Comparison of ENCODE assay signal across 8 mouse cellular contexts in genomic region chr2:59613474-59614019, GRCm38 (mm10). TPM values are rescaled to one million over a fixed set of nuclear protein-coding genes. Genes with fewer than 3 reads are reported as not detected.
DNase-seq lines count a peak whose midpoint lies in the region; ATAC-seq and TF ChIP-seq lines count a peak whose summit lies in the region.

No protein-coding gene starts in this region.

- H3K27me3 ChIP-seq in thymus, adult 2 months (ENCODE audit: control insufficient read depth, insufficient read depth, low read length): peaks cover 3% of the 10 kb centered on the region; the same call in 1 of the 2 replicates
- H3K27me3 ChIP-seq in hindbrain, embryonic 11.5 days (ENCODE audit: control insufficient read depth, insufficient read depth, low read length): no peaks in the 10 kb centered on the region
- H3K27me3 ChIP-seq in liver, embryonic 14.5 days (ENCODE audit: control insufficient read depth, insufficient read depth, low read length): peaks cover 41% of the 10 kb centered on the region

- peak; percentile 51 to 53 for DNase-seq in cerebellum, postnatal 25 days
- DNase-seq in thymus, adult 2 months: no peak
- DNase-seq in thymus, postnatal 25 days: no peak
- DNase-seq in hindbrain, embryonic 11.5 days (ENCODE audit: low spot score): no peak
- DNase-seq in liver, embryonic 14.5 days (ENCODE audit: low read depth in 3 of 3, low spot score in 3 of 3): no peak
- DNase-seq in retina, postnatal 1 day: peak; percentile 61
- DNase-seq in embryo, embryonic 11 days: no peak

- peaks cover 14% of the 10 kb centered on the region for H3K4me1 ChIP-seq in thymus, adult 2 months (replicated peaks; ENCODE audit: control insufficient read depth, insufficient read depth, low read length)
- H3K4me1 ChIP-seq in hindbrain, embryonic 11.5 days (replicated peaks; ENCODE audit: control insufficient read depth, insufficient read depth, low read length): no peaks in the 10 kb centered on the region
- peaks cover 0 to 13% of the 10 kb centered on the region in 2 experiments; a peak in 2 of 4 replicates for H3K4me1 ChIP-seq in liver, embryonic 14.5 days (replicated peaks; ENCODE audit: control insufficient read depth in 2 of 2, insufficient read depth in 2 of 2, low read length in 1 of 2)

- H3K9ac ChIP-seq in hindbrain, embryonic 11.5 days (ENCODE audit: low read depth, low read length): 0 out of 2 replicates have a peak overlapping the region, but pooled peaks have one; percentile 76
- no peak overlapping the region for H3K9ac ChIP-seq in liver, embryonic 14.5 days (replicated peaks)

- ATAC-seq in cerebellum, adult (ENCODE audit: insufficient number of reproducible peaks, low FRiP score, low TSS enrichment): no peak
- ATAC-seq in hindbrain, embryonic 11.5 days (ENCODE audit: low FRiP score): no peak
- ATAC-seq in liver, embryonic 14.5 days (ENCODE audit: insufficient read depth): no peak

- no peak for TF ChIP-seq CTCF in thymus, adult 2 months (IDR thresholded peaks at IDR 0.05; ENCODE audit: borderline replicate concordance, control insufficient read depth, extremely low read depth, insufficient read depth, low read length, poor library complexity)
- TF ChIP-seq CTCF in liver, embryonic 14.5 days (IDR thresholded peaks at IDR 0.05; ENCODE audit: low read depth): no peak

- H3K9me3 ChIP-seq in hindbrain, embryonic 11.5 days (ENCODE audit: control insufficient read depth, low read length): no peaks in the 10 kb centered on the region
- H3K9me3 ChIP-seq in liver, embryonic 14.5 days (ENCODE audit: control insufficient read depth, low read length): no peaks in the 10 kb centered on the region

- WGBS in thymus, adult 2 months: 46% methylated on average over 9 of the region's 9 CpGs
- 12% methylated on average over 9 of the region's 9 CpGs for WGBS in hindbrain, embryonic 11.5 days
- WGBS in liver, embryonic 14.5 days (ENCODE audit: insufficient replicate concordance): 14% methylated on average over 9 of the region's 9 CpGs

- H3K4me3 ChIP-seq in thymus, adult 2 months (ENCODE audit: control insufficient read depth, insufficient read depth, low read length): peak overlapping the region; percentile 79
- peak overlapping the region; percentile 84 for H3K4me3 ChIP-seq in hindbrain, embryonic 11.5 days (ENCODE audit: low read depth, low read length)
- H3K4me3 ChIP-seq in liver, embryonic 14.5 days (ENCODE audit: insufficient read depth in 1 of 2, low read depth in 2 of 2, low read length in 2 of 2): peak overlapping the region; percentile 67 to 75

- peak overlapping the region; percentile 17; the same call in 1 of the 2 replicates for H3K27ac ChIP-seq in thymus, adult 2 months (ENCODE audit: control insufficient read depth, insufficient read depth, low read length)
- no peak overlapping the region for H3K27ac ChIP-seq in hindbrain, embryonic 11.5 days (ENCODE audit: low read depth, low read length)
- no peak overlapping the region for H3K27ac ChIP-seq in liver, embryonic 14.5 days

- H3K36me3 ChIP-seq in thymus, adult 2 months (ENCODE audit: control insufficient read depth, insufficient read depth, low read length): no peaks in the 10 kb centered on the region
- H3K36me3 ChIP-seq in hindbrain, embryonic 11.5 days (ENCODE audit: control insufficient read depth, insufficient read depth, low read length): no peaks in the 10 kb centered on the region
- H3K36me3 ChIP-seq in liver, embryonic 14.5 days (replicated peaks; ENCODE audit: control insufficient read depth, insufficient read depth, low read depth): no peaks in the 10 kb centered on the region

- H3K4me2 ChIP-seq in hindbrain, embryonic 11.5 days (replicated peaks; ENCODE audit: low read depth, low read length): peak overlapping the region; percentile 99
- H3K4me2 ChIP-seq in liver, embryonic 14.5 days (ENCODE audit: low read depth): peak overlapping the region; percentile 75

- no peak for TF ChIP-seq EP300 in liver, embryonic 14.5 days (IDR thresholded peaks at IDR 0.05; ENCODE audit: low read depth)

- no peak for TF ChIP-seq POLR2A in thymus, adult 2 months (IDR thresholded peaks at IDR 0.05; ENCODE audit: control insufficient read depth, extremely low read depth, insufficient read depth, low read length, poor library complexity)

RNA-seq across cellular contexts. Expression of gene Tanc1, which starts 1.7 kb away (rescaled TPM):
- 7.3 and 8.1 TPM in 2 replicates for polyA plus RNA-seq in thymus, adult 2 months (2012; rRNA removed)
- polyA plus RNA-seq in hindbrain, embryonic 11.5 days (2014; fragmentation: Nextera tagmentation; extraction: Ambion mirVana): 11.2 and 12.2 TPM in 2 replicates
- polyA plus RNA-seq in liver, embryonic 14.5 days (2012; rRNA removed): 1.1 TPM in 2 replicates
- polyA plus RNA-seq in liver, embryonic 14.5 days (2014; fragmentation: Nextera tagmentation; extraction: Ambion mirVana): 1.3 and 1.5 TPM in 2 replicates

Comparison
In these comparisons a context has a peak if more than half of its experiments do, and no peak if none do; other contexts are left out.
1. DNase-seq: peak in cerebellum, postnatal 25 days (2 of 2) and retina, postnatal 1 day (single experiment); none in thymus, adult 2 months (single experiment), thymus, postnatal 25 days (single experiment), hindbrain, embryonic 11.5 days (single experiment), liver, embryonic 14.5 days (0 of 3) and embryo, embryonic 11 days (single experiment).
2. Peak in every context shown above with its lines, with median percentiles within 50 percentile points of each other: H3K4me3 ChIP-seq.